Mouse (Mus musculus): ENCODE results near the gene Dixdc1. TPM values are rescaled to one million over a fixed set of nuclear protein-coding genes. Genes with fewer than 3 reads are reported as not detected.
A peak's percentile ranks its signal among the peaks of the same experiment; 100 is the strongest.
"Not testable (repeated sequence)": the region's sequence is repeated elsewhere in the genome, so short reads cannot be mapped to it uniquely, and the experiment has no call there.

Dixdc1 gene
- total RNA-seq, 1 experiment from 2014 or later: 0.57 TPM

GRCm38 (mm10) chr9:50667579-50668498, 71.5 kb downstream of the Dixdc1 start:
- no peak for ATAC-seq (replicated peaks; ENCODE audit: insufficient number of reproducible peaks, low FRiP score, low TSS enrichment, poor library complexity, severe bottlenecking)

DNA sequence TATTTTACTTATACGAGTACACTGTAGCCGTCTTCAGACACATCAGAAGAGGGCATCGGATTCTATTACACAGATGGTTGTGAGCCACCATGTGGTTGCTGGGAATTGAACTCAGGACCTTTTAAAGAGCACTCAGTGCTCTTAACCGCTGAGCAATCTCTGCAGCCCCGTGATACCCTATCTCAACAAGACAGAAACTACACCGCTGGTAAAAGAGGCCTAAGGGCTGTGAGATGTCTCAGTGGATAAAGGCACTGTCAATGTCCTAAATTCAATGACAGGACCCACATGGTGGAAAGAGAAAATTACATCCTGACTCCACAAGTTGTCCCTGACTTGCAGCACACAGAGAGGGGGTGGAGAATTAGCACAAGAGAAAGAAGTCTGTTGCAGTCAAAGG, 72.9 kb downstream of the Dixdc1 start:
- no peak for ATAC-seq (replicated peaks; ENCODE audit: insufficient number of reproducible peaks, low FRiP score, low TSS enrichment, poor library complexity, severe bottlenecking)

- no peak for ATAC-seq (replicated peaks; ENCODE audit: insufficient number of reproducible peaks, low FRiP score, low TSS enrichment, poor library complexity, severe bottlenecking)
Observed at GRCm38 (mm10) chr9:50664826-50665225, 74.5 kb downstream of the Dixdc1 start.

- no peak for ATAC-seq (replicated peaks; ENCODE audit: insufficient number of reproducible peaks, low FRiP score, low TSS enrichment, poor library complexity, severe bottlenecking)
Observed at GRCm38 (mm10) chr9:50660431-50660830, 78.9 kb downstream of the Dixdc1 start.

GRCm38 (mm10) chr9:50659392-50660217, 79.7 kb downstream of the Dixdc1 start, which contains the start of gene Dlat:
Gene Dlat, minus strand, starts transcription at chr9:50659780.
- peak; percentile 92 for ATAC-seq (replicated peaks; ENCODE audit: insufficient number of reproducible peaks, low FRiP score, low TSS enrichment, poor library complexity, severe bottlenecking)

DNA sequence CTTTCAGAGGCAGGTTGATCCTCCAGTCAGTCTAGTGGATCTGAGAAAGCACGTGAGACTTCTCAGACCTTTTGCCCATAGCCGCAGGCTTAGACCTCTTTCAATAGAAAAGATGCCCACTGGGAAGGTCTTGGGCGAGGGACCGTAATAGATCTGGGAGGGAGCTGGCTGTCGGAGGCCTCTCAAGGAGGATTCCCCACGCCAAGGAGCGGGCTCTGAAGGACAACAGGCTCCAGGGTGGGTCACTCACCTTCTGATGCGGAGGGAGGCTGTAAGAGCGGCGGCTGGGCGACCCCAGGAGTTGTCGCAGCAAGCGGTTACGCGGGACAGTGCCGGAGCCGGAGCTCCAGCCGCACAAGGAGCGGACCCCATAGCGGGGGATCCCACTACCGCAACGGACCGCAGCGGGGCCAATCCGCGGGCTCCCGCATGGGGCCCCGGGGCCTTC, 80.4 kb downstream of the Dixdc1 start:
- 0 out of 2 replicates have a peak, but pooled peaks have one; percentile 14 for ATAC-seq (replicated peaks; ENCODE audit: insufficient number of reproducible peaks, low FRiP score, low TSS enrichment, poor library complexity, severe bottlenecking)

GRCm38 (mm10) chr9:50658391-50658790, 80.9 kb downstream of the Dixdc1 start:
- no peak for ATAC-seq (replicated peaks; ENCODE audit: insufficient number of reproducible peaks, low FRiP score, low TSS enrichment, poor library complexity, severe bottlenecking)

- ATAC-seq (replicated peaks; ENCODE audit: insufficient number of reproducible peaks, low FRiP score, low TSS enrichment, poor library complexity, severe bottlenecking): no peak
Observed at GRCm38 (mm10) chr9:50650503-50650902, 88.8 kb downstream of the Dixdc1 start.

- no peak for ATAC-seq (replicated peaks; ENCODE audit: insufficient number of reproducible peaks, low FRiP score, low TSS enrichment, poor library complexity, severe bottlenecking)
Observed at GRCm38 (mm10) chr9:50646826-50647370, 92.4 kb downstream of the Dixdc1 start.

DNA sequence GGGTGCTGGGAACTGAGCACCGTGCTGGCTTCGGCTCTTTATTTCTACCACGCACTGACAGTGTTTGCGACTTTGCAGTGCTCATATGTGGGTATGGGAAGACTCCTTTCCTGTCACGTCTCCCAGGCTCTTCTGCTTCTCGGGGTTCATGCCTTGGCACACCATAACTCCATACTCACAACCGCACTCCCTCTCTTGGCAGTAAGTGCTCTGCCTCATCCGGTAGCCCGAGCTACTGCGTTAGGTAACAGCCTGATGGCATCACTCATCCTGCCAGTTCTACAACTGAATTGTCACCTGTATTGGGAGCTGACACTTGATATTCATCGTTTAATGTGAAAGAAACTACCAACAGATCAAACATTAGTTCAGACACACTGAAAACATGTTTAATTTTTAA, 105.0 kb downstream of the Dixdc1 start:
- no peak for ATAC-seq (replicated peaks; ENCODE audit: insufficient number of reproducible peaks, low FRiP score, low TSS enrichment, poor library complexity, severe bottlenecking)

DNA sequence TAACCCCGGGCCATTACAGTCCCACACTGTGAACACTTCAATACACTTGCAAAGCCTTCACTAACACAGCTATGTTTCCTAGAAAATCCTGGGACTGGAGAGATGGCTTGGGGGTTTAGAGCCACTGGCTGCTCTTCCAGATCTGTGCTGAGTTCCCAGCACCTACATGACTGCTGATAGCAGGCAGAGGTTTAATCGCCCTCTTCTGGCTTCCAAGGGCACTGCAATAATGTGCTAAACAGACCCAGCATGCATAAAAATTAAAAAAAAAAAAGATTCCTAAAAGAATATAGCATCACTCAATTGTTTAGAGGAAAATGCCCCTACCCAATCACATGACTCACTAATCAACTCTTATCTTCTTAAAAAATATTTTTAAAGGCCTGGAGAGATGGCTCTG, 106.3 kb downstream of the Dixdc1 start:
- no peak for ATAC-seq (replicated peaks; ENCODE audit: insufficient number of reproducible peaks, low FRiP score, low TSS enrichment, poor library complexity, severe bottlenecking)

- no peak for ATAC-seq (replicated peaks; ENCODE audit: insufficient number of reproducible peaks, low FRiP score, low TSS enrichment, poor library complexity, severe bottlenecking)
Observed at GRCm38 (mm10) chr9:50632016-50632688, 107.2 kb downstream of the Dixdc1 start.

- not testable (repeated sequence) for ATAC-seq (replicated peaks; ENCODE audit: insufficient number of reproducible peaks, low FRiP score, low TSS enrichment, poor library complexity, severe bottlenecking)
Observed at GRCm38 (mm10) chr9:50630903-50631302, 108.4 kb downstream of the Dixdc1 start.

GRCm38 (mm10) chr9:50617794-50618330, 121.5 kb downstream of the Dixdc1 start:
- no peak for ATAC-seq (replicated peaks; ENCODE audit: insufficient number of reproducible peaks, low FRiP score, low TSS enrichment, poor library complexity, severe bottlenecking)

DNA sequence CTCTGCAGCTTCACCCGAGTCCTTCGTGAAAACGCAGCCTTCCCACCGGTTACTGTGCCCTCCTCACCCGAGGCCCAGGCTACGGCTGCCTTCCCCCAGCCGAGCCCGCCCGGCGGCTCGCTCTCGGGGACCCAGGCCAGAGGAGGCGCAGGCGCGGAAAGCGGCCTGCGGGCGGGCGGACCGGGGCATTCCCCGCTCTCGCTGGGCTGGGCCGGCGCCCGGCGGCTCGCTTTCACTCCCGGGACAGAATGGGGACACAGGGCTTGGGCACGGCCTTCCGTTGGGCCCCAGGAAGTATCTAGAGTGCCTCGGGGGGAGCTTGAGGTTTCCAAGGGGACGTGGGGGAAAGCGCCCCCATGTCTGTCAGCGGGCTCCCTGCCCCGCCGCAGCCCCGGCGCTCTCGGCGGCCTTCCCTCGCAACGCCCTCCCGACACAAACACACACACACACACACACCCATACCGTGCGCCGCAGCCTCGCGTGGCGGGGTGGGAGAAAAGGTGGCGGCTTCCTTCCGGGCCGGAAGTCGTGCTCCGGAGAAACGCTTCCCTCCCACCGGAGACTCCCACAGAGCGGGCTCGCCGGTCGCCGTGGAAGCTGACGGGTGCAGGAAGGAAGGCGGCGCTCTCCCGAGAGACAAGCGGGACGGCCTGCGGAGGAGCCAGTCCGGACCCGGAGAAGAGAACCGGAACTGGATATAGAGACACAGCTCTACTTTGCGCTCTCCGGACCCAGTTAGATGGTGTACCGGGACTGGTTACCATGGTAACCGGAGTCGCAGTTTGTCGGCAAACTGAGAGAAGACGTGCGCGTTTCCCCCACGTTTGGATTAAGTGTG, 122.3 kb downstream of the Dixdc1 start, which contains the start of the genes Pih1d2 and Nkapd1:
Gene Pih1d2, plus strand, starts transcription at position 556 of the 838 bp plus-strand sequence.
Gene Nkapd1, minus strand, starts transcription at position 699 of the 838 bp plus-strand sequence.
- peak; percentile 87 for ATAC-seq (replicated peaks; ENCODE audit: insufficient number of reproducible peaks, low FRiP score, low TSS enrichment, poor library complexity, severe bottlenecking)

DNA sequence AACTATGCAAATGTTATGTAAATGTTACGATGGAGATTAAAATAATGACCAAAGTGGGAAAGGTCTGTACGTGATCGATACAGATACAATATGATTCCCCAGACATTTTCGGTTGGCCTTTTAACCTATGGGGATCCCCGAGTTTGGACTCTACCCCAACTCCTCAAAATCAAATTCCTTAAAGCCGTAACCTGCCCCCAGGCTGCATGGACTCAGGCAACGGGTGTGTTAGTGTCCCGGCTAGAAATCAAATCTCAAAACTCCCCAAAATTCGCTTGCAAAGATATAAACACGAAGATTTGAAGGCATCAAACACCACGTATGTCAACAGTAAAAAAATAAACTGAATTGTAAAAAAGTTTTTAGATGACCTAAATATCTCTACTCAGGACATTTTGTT, 123.2 kb downstream of the Dixdc1 start:
- no peak for ATAC-seq (replicated peaks; ENCODE audit: insufficient number of reproducible peaks, low FRiP score, low TSS enrichment, poor library complexity, severe bottlenecking)

All from monocyte, adult 5-6 weeks (primary cell).